Mouse (Mus musculus) layer of hippocampus, adult 18-20 months (tissue): Measurements from ENCODE around the gene H2-K1. TPM values are rescaled to one million over a fixed set of nuclear protein-coding genes. Genes with fewer than 3 reads are reported as not detected.
"Not testable (repeated sequence)": the region's sequence is repeated elsewhere in the genome, so short reads cannot be mapped to it uniquely, and the experiment has no call there.

ENCODE experiments used
- DNase-seq, 2 experiments: peaks; one replicate each; pipeline ENCODE4 v3.0.0; 2022; ENCODE audit warnings: low spot score in 2 of 2
- total RNA-seq, 2 experiments: library from RNA; stranded (reverse); gene quantifications; 2 replicates each; pipeline ENCODE4 v1.2.3; 2021

Gene H2-K1
- total RNA-seq, 2 experiments from 2014 or later, result 25.5 to 26.9 TPM

GRCm38 (mm10) chr17:34027656-34028223, 27.6 kb upstream of the H2-K1 start, which contains the start of gene H2-Ke6:
TSS of gene H2-Ke6 (minus strand) at chr17:34028060.
- peak; percentile 89 to 96 for DNase-seq

- no peak for DNase-seq
These were observed 26.9 kb upstream of the H2-K1 start for GRCm38 (mm10) chr17:34026917-34027655.

- no peak for DNase-seq
These were observed 26.1 kb upstream of the H2-K1 start for GRCm38 (mm10) chr17:34026221-34026620.

GRCm38 (mm10) chr17:34025756-34026151, 25.6 kb upstream of the H2-K1 start:
- no peak for DNase-seq

- no peak for DNase-seq
These were observed 25.0 kb upstream of the H2-K1 start for GRCm38 (mm10) chr17:34024861-34025755.

GRCm38 (mm10) chr17:34024317-34024821, 24.2 kb upstream of the H2-K1 start, which contains the start of gene Ring1:
TSS of gene Ring1 (minus strand) at chr17:34024680.
- DNase-seq, result peak; percentile 90 to 91

- no peak for DNase-seq
These were observed 23.5 kb upstream of the H2-K1 start for GRCm38 (mm10) chr17:34023678-34024077.

- DNase-seq, result no peak
These were observed 22.8 kb upstream of the H2-K1 start for GRCm38 (mm10) chr17:34022987-34023386.

- no peak for DNase-seq
These were observed 22.3 kb upstream of the H2-K1 start for GRCm38 (mm10) chr17:34022414-34022783.

GRCm38 (mm10) chr17:34021539-34022413, 21.6 kb upstream of the H2-K1 start:
- no peak for DNase-seq

GRCm38 (mm10) chr17:34013436-34013835, 13.3 kb upstream of the H2-K1 start:
- no peak for DNase-seq

GRCm38 (mm10) chr17:34010156-34010555, 10.0 kb upstream of the H2-K1 start:
- DNase-seq, result no peak

GRCm38 (mm10) chr17:34006570-34006969, 6.4 kb upstream of the H2-K1 start:
- no peak for DNase-seq

- no peak for DNase-seq
These were observed 3.3 kb upstream of the H2-K1 start for GRCm38 (mm10) chr17:34003426-34003825.

GRCm38 (mm10) chr17:34000796-34001195, 649 bp upstream of the H2-K1 start:
- DNase-seq, result not testable (repeated sequence)

- no peak for DNase-seq
These were observed 602 bp downstream of the H2-K1 start for GRCm38 (mm10) chr17:33999341-34000149.

- DNase-seq, result not testable (repeated sequence)
These were observed 1.4 kb downstream of the H2-K1 start for GRCm38 (mm10) chr17:33998697-33999096.

- DNase-seq, result not testable (repeated sequence)
These were observed 3.1 kb downstream of the H2-K1 start for GRCm38 (mm10) chr17:33997025-33997424.

- DNase-seq, result no peak
These were observed 4.5 kb downstream of the H2-K1 start for GRCm38 (mm10) chr17:33995651-33996050.

- DNase-seq, result no peak
These were observed 5.2 kb downstream of the H2-K1 start for GRCm38 (mm10) chr17:33994959-33995358.
